Mouse (Mus musculus): ENCODE results near the gene Tlcd1. TPM values are rescaled to one million over a fixed set of nuclear protein-coding genes. Genes with fewer than 3 reads are reported as not detected.

Tlcd1 gene
- polyA plus RNA-seq, 1 experiment from 2014 or later = 50.3 TPM

- no peak for DNase-seq
- Histone ChIP-seq H3K36me3 (peaks cover 46% of the 10 kb centered on the region), H3K4me2 (no peak overlapping the region), H3K9ac (no peak overlapping the region), H3K27me3 (no peaks in the 10 kb centered on the region), H3K4me3 (replicated peaks) (no peak overlapping the region), H3K27ac (no peak overlapping the region), H3K4me1 (replicated peaks) (peaks cover 9% of the 10 kb centered on the region), H3K9me3 (replicated peaks) (no peaks in the 10 kb centered on the region)
- no peak for ATAC-seq (ENCODE audit: low read depth)
- WGBS (ENCODE audit: insufficient replicate concordance) = 84% methylated on average over 6 of the region's 6 CpGs
These were observed 29.6 kb upstream of the Tlcd1 start for GRCm38 (mm10) chr11:78146707-78147543.

GRCm38 (mm10) chr11:78151161-78151560, 25.4 kb upstream of the Tlcd1 start:
- H3K9me3 ChIP-seq (replicated peaks) = no peaks in the 10 kb centered on the region
- no peak overlapping the region for H3K4me2 ChIP-seq
- H3K4me1 ChIP-seq (replicated peaks) = 0 out of 2 replicates have a peak, but pooled peaks cover under 1% of the 10 kb centered on the region
- WGBS (ENCODE audit: insufficient replicate concordance) = 13% methylated on average over 1 of the region's 1 CpGs
- ATAC-seq (ENCODE audit: low read depth) (no peak), DNase-seq (peak; percentile 43)
- H3K27ac ChIP-seq = no peak overlapping the region
- H3K27me3 ChIP-seq = no peaks in the 10 kb centered on the region
- no peak overlapping the region for H3K4me3 ChIP-seq (replicated peaks)
- H3K36me3 ChIP-seq = peaks cover 57% of the 10 kb centered on the region
- H3K9ac ChIP-seq = no peak overlapping the region

GRCm38 (mm10) chr11:78152299-78153231, 23.9 kb upstream of the Tlcd1 start:
- ATAC-seq (ENCODE audit: low read depth) (no peak), DNase-seq (no peak)
- no peaks in the 10 kb centered on the region for H3K9me3 ChIP-seq (replicated peaks)
- H3K4me1 ChIP-seq (replicated peaks) = no peaks in the 10 kb centered on the region
- peak overlapping the region; percentile 14 for H3K27ac ChIP-seq
- peaks cover 63% of the 10 kb centered on the region for H3K36me3 ChIP-seq
- 0 out of 2 replicates have a peak overlapping the region, but pooled peaks have one; percentile 27 for H3K9ac ChIP-seq
- no peaks in the 10 kb centered on the region for H3K27me3 ChIP-seq
- H3K4me2 ChIP-seq = no peak overlapping the region
- WGBS (ENCODE audit: insufficient replicate concordance) = 84% methylated on average over 9 of the region's 9 CpGs
- no peak overlapping the region for H3K4me3 ChIP-seq (replicated peaks)

- Histone ChIP-seq H3K9ac (no peak overlapping the region), H3K27me3 (no peaks in the 10 kb centered on the region), H3K27ac (no peak overlapping the region), H3K36me3 (peaks cover 75% of the 10 kb centered on the region), H3K4me3 (replicated peaks) (no peak overlapping the region), H3K4me2 (no peak overlapping the region), H3K4me1 (replicated peaks) (peaks cover 4% of the 10 kb centered on the region; the same call in 1 of the 2 replicates), H3K9me3 (replicated peaks) (no peaks in the 10 kb centered on the region)
- WGBS (ENCODE audit: insufficient replicate concordance) = 93% methylated on average over 13 of the region's 13 CpGs
- DNase-seq (no peak), ATAC-seq (ENCODE audit: low read depth) (no peak)
These were observed 22.7 kb upstream of the Tlcd1 start for GRCm38 (mm10) chr11:78153778-78154177.

- Histone ChIP-seq H3K4me1 (replicated peaks) (peaks cover 22% of the 10 kb centered on the region), H3K27ac (peak overlapping the region; percentile 21; the same call in 1 of the 2 replicates), H3K9me3 (replicated peaks) (no peaks in the 10 kb centered on the region), H3K36me3 (peaks cover 74% of the 10 kb centered on the region), H3K9ac (no peak overlapping the region), H3K27me3 (no peaks in the 10 kb centered on the region), H3K4me2 (no peak overlapping the region), H3K4me3 (replicated peaks) (no peak overlapping the region)
- WGBS (ENCODE audit: insufficient replicate concordance) = 82% methylated on average over 5 of the region's 5 CpGs
- DNase-seq (no peak), ATAC-seq (ENCODE audit: low read depth) (no peak)
These were observed 20.8 kb upstream of the Tlcd1 start for GRCm38 (mm10) chr11:78155674-78156073.

- peaks cover 27% of the 10 kb centered on the region for H3K4me1 ChIP-seq (replicated peaks)
- ATAC-seq (ENCODE audit: low read depth) (no peak), DNase-seq (no peak)
- 84% methylated on average over 6 of the region's 6 CpGs for WGBS (ENCODE audit: insufficient replicate concordance)
- H3K4me2 ChIP-seq = no peak overlapping the region
- H3K27ac ChIP-seq = no peak overlapping the region; the same call in 1 of the 2 replicates
- no peaks in the 10 kb centered on the region for H3K27me3 ChIP-seq
- H3K36me3 ChIP-seq = peaks cover 77% of the 10 kb centered on the region
- H3K4me3 ChIP-seq (replicated peaks) = no peak overlapping the region
- no peak overlapping the region for H3K9ac ChIP-seq
- no peaks in the 10 kb centered on the region for H3K9me3 ChIP-seq (replicated peaks)
These were observed 20.3 kb upstream of the Tlcd1 start for GRCm38 (mm10) chr11:78156156-78156699.

- H3K9ac ChIP-seq = no peak overlapping the region
- DNase-seq = peak; percentile 77
- H3K4me1 ChIP-seq (replicated peaks) = peaks cover 56% of the 10 kb centered on the region
- H3K4me2 ChIP-seq = no peak overlapping the region
- peak; percentile 65 for ATAC-seq (ENCODE audit: low read depth)
- WGBS (ENCODE audit: insufficient replicate concordance) = 13% methylated on average over 2 of the region's 2 CpGs
- peaks cover 83% of the 10 kb centered on the region for H3K36me3 ChIP-seq
- H3K4me3 ChIP-seq (replicated peaks) = no peak overlapping the region
- no peaks in the 10 kb centered on the region for H3K27me3 ChIP-seq
- no peaks in the 10 kb centered on the region for H3K9me3 ChIP-seq (replicated peaks)
- no peak overlapping the region for H3K27ac ChIP-seq
These were observed 17.4 kb upstream of the Tlcd1 start for GRCm38 (mm10) chr11:78159096-78159495.

GRCm38 (mm10) chr11:78159557-78159956, 17.0 kb upstream of the Tlcd1 start:
- peaks cover 60% of the 10 kb centered on the region for H3K4me1 ChIP-seq (replicated peaks)
- no peak overlapping the region for H3K27ac ChIP-seq
- H3K9me3 ChIP-seq (replicated peaks) = no peaks in the 10 kb centered on the region
- H3K36me3 ChIP-seq = peaks cover 78% of the 10 kb centered on the region
- 86% methylated on average over 7 of the region's 7 CpGs for WGBS (ENCODE audit: insufficient replicate concordance)
- DNase-seq = no peak
- H3K27me3 ChIP-seq = no peaks in the 10 kb centered on the region
- no peak overlapping the region for H3K9ac ChIP-seq
- H3K4me3 ChIP-seq (replicated peaks) = no peak overlapping the region
- no peak for ATAC-seq (ENCODE audit: low read depth)
- no peak overlapping the region for H3K4me2 ChIP-seq

GRCm38 (mm10) chr11:78160171-78160570, 16.3 kb upstream of the Tlcd1 start:
- peaks cover 62% of the 10 kb centered on the region for H3K4me1 ChIP-seq (replicated peaks)

GRCm38 (mm10) chr11:78160675-78161074, 15.8 kb upstream of the Tlcd1 start:
- ATAC-seq (ENCODE audit: low read depth) = no peak
- H3K4me3 ChIP-seq (replicated peaks) = no peak overlapping the region
- H3K4me2 ChIP-seq = no peak overlapping the region
- WGBS (ENCODE audit: insufficient replicate concordance) = 90% methylated on average over 3 of the region's 3 CpGs
- H3K4me1 ChIP-seq (replicated peaks) = peaks cover 64% of the 10 kb centered on the region
- H3K9me3 ChIP-seq (replicated peaks) = no peaks in the 10 kb centered on the region
- H3K36me3 ChIP-seq = peaks cover 70% of the 10 kb centered on the region
- H3K9ac ChIP-seq = no peak overlapping the region
- no peak for DNase-seq
- no peaks in the 10 kb centered on the region for H3K27me3 ChIP-seq
- H3K27ac ChIP-seq = peak overlapping the region; percentile 34; the same call in 1 of the 2 replicates

More at GRCm38 (mm10) chr11:78160171-78160570, 16.3 kb upstream of the Tlcd1 start:
- no peaks in the 10 kb centered on the region for H3K9me3 ChIP-seq (replicated peaks)
- H3K9ac ChIP-seq = no peak overlapping the region
- DNase-seq (no peak), ATAC-seq (ENCODE audit: low read depth) (no peak)
- WGBS (ENCODE audit: insufficient replicate concordance) = 88% methylated on average over 18 of the region's 18 CpGs
- peaks cover 72% of the 10 kb centered on the region for H3K36me3 ChIP-seq
- no peaks in the 10 kb centered on the region for H3K27me3 ChIP-seq
- no peak overlapping the region for H3K4me3 ChIP-seq (replicated peaks)
- no peak overlapping the region for H3K27ac ChIP-seq
- H3K4me2 ChIP-seq = no peak overlapping the region

- Histone ChIP-seq H3K36me3 (peaks cover 68% of the 10 kb centered on the region), H3K4me1 (replicated peaks) (peaks cover 69% of the 10 kb centered on the region), H3K4me2 (no peak overlapping the region), H3K4me3 (replicated peaks) (no peak overlapping the region), H3K9me3 (replicated peaks) (no peaks in the 10 kb centered on the region), H3K27me3 (no peaks in the 10 kb centered on the region), H3K27ac (peak overlapping the region; percentile 34), H3K9ac (peak overlapping the region; percentile 99; the same call in 1 of the 2 replicates)
- DNase-seq = no peak
- no peak for ATAC-seq (ENCODE audit: low read depth)
- 69% methylated on average over 14 of the region's 14 CpGs for WGBS (ENCODE audit: insufficient replicate concordance)
These were observed 15.3 kb upstream of the Tlcd1 start for GRCm38 (mm10) chr11:78161169-78161568.
